Mouse (Mus musculus) myocyte (in vitro differentiated cells): ENCODE data around the gene Slc6a11.

Experiments
- CEBPB ChIP-seq: IDR thresholded peaks from 2 replicates; pipeline ENCODE4 v1.6.1; 2011; ENCODE audit warnings: mild to moderate bottlenecking, moderate library complexity; ENCODE audit not compliant: poor library complexity, insufficient read depth, severe bottlenecking
- E2F4 ChIP-seq: IDR thresholded peaks from one replicate; pipeline ENCODE4 v1.6.1; 2011; ENCODE audit warnings: mild to moderate bottlenecking, control low read depth, moderate library complexity; ENCODE audit not compliant: insufficient read depth
- MAX ChIP-seq: IDR thresholded peaks from one replicate; pipeline ENCODE4 v1.6.1; 2011; ENCODE audit warnings: low read depth, mild to moderate bottlenecking, control low read depth
- MYOD1 ChIP-seq, 3 experiments: IDR thresholded peaks; one replicate each; pipeline ENCODE4 v1.6.1; 2011; ENCODE audit warnings: control low read depth in 2 of 3, low read depth in 2 of 3, mild to moderate bottlenecking in 2 of 3, moderate library complexity in 1 of 3; ENCODE audit not compliant: insufficient read length in 2 of 3, control insufficient read depth in 1 of 3
- MYOG ChIP-seq, 3 experiments: IDR thresholded peaks; one replicate each; pipeline ENCODE4 v1.6.1; 2011; ENCODE audit warnings: control low read depth in 2 of 3, low read depth in 2 of 3, mild to moderate bottlenecking in 2 of 3; ENCODE audit not compliant: insufficient read length in 2 of 3, control insufficient read depth in 1 of 3, insufficient read depth in 1 of 3
- POLR2A ChIP-seq: IDR thresholded peaks from one replicate; pipeline ENCODE4 v1.6.1; 2011; ENCODE audit warnings: low read depth, mild to moderate bottlenecking, control low read depth, moderate library complexity; ENCODE audit not compliant: insufficient read length
- POLR2AphosphoS2 ChIP-seq: IDR thresholded peaks from one replicate; pipeline ENCODE4 v1.6.1; 2011; ENCODE audit warnings: low read depth, control low read depth; ENCODE audit not compliant: insufficient read length
- SRF ChIP-seq: IDR thresholded peaks from one replicate; pipeline ENCODE4 v1.6.1; 2011; ENCODE audit warnings: low read depth; ENCODE audit not compliant: control insufficient read depth, insufficient read length
- TCF3 ChIP-seq: IDR thresholded peaks from one replicate; pipeline ENCODE4 v1.6.1; 2011; ENCODE audit warnings: low read depth, control low read depth; ENCODE audit not compliant: insufficient read length
- USF1 ChIP-seq: IDR thresholded peaks from one replicate; pipeline ENCODE4 v1.6.1; 2011; ENCODE audit warnings: low read depth, mild to moderate bottlenecking, control low read depth, moderate library complexity

- TF ChIP-seq USF1 = no peak
- no peak for TF ChIP-seq POLR2A
- TF ChIP-seq POLR2AphosphoS2 = no peak
- TF ChIP-seq E2F4 = no peak
- no peak for TF ChIP-seq MAX
- TF ChIP-seq MYOG (IDR thresholded peaks at IDR 0.05; ENCODE audit: control insufficient read depth in 1 of 3, insufficient read depth in 1 of 3, insufficient read length in 2 of 3, low read depth in 2 of 3) = no peak
- TF ChIP-seq SRF = no peak
- TF ChIP-seq CEBPB = no peak
- no peak for TF ChIP-seq MYOD1 (IDR thresholded peaks at IDR 0.05; ENCODE audit: control insufficient read depth in 1 of 3, insufficient read length in 2 of 3, low read depth in 2 of 3)
- no peak for TF ChIP-seq TCF3
Measured at GRCm38 (mm10) chr6:114141481-114141880, 10.4 kb downstream of the Slc6a11 start.
